Mouse (Mus musculus) heart, embryonic 12.5 days (tissue): Measurements from ENCODE around the gene Nsf. TPM values are rescaled to one million over a fixed set of nuclear protein-coding genes. Genes with fewer than 3 reads are reported as not detected.
"Not testable (repeated sequence)": the region's sequence is repeated elsewhere in the genome, so short reads cannot be mapped to it uniquely, and the experiment has no call there.

ENCODE experiments used
- ATAC-seq: fragments of 200-750 bp; cut with Nextera tagmentation; 2 replicates; pipeline ENCODE4 v1.8.0; 2017; ENCODE audit warnings: moderate TSS enrichment, moderate library complexity; ENCODE audit not compliant: insufficient number of reproducible peaks, low FRiP score
- H3K27ac ChIP-seq: fragments of 300-500 bp; sonication (generic); 2 replicates; pipeline ENCODE4 v1.5.1; 2016; ENCODE audit warnings: mild to moderate bottlenecking, moderate library complexity; ENCODE audit not compliant: poor library complexity, severe bottlenecking
- H3K27me3 ChIP-seq: fragments of 300-500 bp; sonication (generic); replicated peaks from 2 replicates; pipeline ENCODE4 v1.6.1; 2016; ENCODE audit warnings: mild to moderate bottlenecking, moderate library complexity
- H3K36me3 ChIP-seq: fragments of 300-500 bp; sonication (generic); 2 replicates; pipeline ENCODE4 v1.6.1; 2016; ENCODE audit warnings: mild to moderate bottlenecking, moderate library complexity
- H3K4me1 ChIP-seq: fragments of 300-500 bp; sonication (generic); replicated peaks from 2 replicates; pipeline ENCODE4 v1.6.1; 2016; ENCODE audit warnings: mild to moderate bottlenecking
- H3K4me2 ChIP-seq: fragments of 300-500 bp; sonication (generic); 2 replicates; pipeline ENCODE4 v1.6.1; 2016; ENCODE audit warnings: mild to moderate bottlenecking, moderate library complexity
- H3K4me3 ChIP-seq: fragments of 300-500 bp; sonication (generic); 2 replicates; pipeline ENCODE4 v1.5.1; 2016; ENCODE audit warnings: mild to moderate bottlenecking
- H3K9ac ChIP-seq: fragments of 300-500 bp; sonication (generic); 2 replicates; pipeline ENCODE4 v1.6.1; 2016; ENCODE audit warnings: mild to moderate bottlenecking, moderate library complexity
- H3K9me3 ChIP-seq: fragments of 300-500 bp; sonication (generic); replicated peaks from 2 replicates; pipeline ENCODE4 v1.6.1; 2016; ENCODE audit warnings: mild to moderate bottlenecking, moderate library complexity
- WGBS: fragments of 180-500 bp; shearing (Covaris S2); methylation state at CpG from one replicate; pipeline ENCODE4 v1.1.7; 2016; 5-methylcytosine and 5-hydroxymethylcytosine counted together
- polyA plus RNA-seq: library from polyadenylated mRNA; unstranded; fragments of >200 nt; fragmentation: Nextera tagmentation; extraction: Ambion mirVana; gene quantifications from 2 replicates; pipeline ENCODE4 v1.2.1, GENCODE M21; 2016

The Nsf gene
- polyA plus RNA-seq, 1 experiment from 2014 or later: 42.5 TPM

- no peak for ATAC-seq
- Histone ChIP-seq H3K36me3 (peaks cover 13% of the 10 kb centered on the region; the same call in 1 of the 2 replicates), H3K4me1 (no peaks in the 10 kb centered on the region), H3K27me3 (no peaks in the 10 kb centered on the region), H3K27ac (no peak overlapping the region), H3K4me3 (no peak overlapping the region), H3K4me2 (no peak overlapping the region), H3K9me3 (no peaks in the 10 kb centered on the region), H3K9ac (no peak overlapping the region)
- 89% methylated on average over 10 of the region's 10 CpGs for WGBS
Observed at GRCm38 (mm10) chr11:103891781-103892180, 62.1 kb downstream of the Nsf start.

- no peaks in the 10 kb centered on the region for H3K27me3 ChIP-seq
- H3K36me3 ChIP-seq: peaks cover 13% of the 10 kb centered on the region; the same call in 1 of the 2 replicates
- H3K9ac ChIP-seq: no peak overlapping the region
- H3K4me3 ChIP-seq: no peak overlapping the region
- no peaks in the 10 kb centered on the region for H3K9me3 ChIP-seq
- no peaks in the 10 kb centered on the region for H3K4me1 ChIP-seq
- WGBS: 76% methylated on average over 23 of the region's 23 CpGs
- ATAC-seq: no peak
- no peak overlapping the region for H3K4me2 ChIP-seq
- H3K27ac ChIP-seq: no peak overlapping the region
Observed at GRCm38 (mm10) chr11:103890337-103891186, 63.3 kb downstream of the Nsf start.

- ATAC-seq: no peak
- Histone ChIP-seq H3K9ac (no peak overlapping the region), H3K27ac (no peak overlapping the region), H3K27me3 (no peaks in the 10 kb centered on the region), H3K4me3 (no peak overlapping the region), H3K36me3 (peaks cover 18% of the 10 kb centered on the region; the same call in 1 of the 2 replicates), H3K4me1 (peaks cover 6% of the 10 kb centered on the region), H3K9me3 (no peaks in the 10 kb centered on the region), H3K4me2 (no peak overlapping the region)
- 96% methylated on average over 11 of the region's 11 CpGs for WGBS
Observed at GRCm38 (mm10) chr11:103887724-103888410, 66.0 kb downstream of the Nsf start.

GRCm38 (mm10) chr11:103884749-103885383, 69.0 kb downstream of the Nsf start:
- ATAC-seq: no peak; the same call in 1 of the 2 replicates
- H3K27ac ChIP-seq: no peak overlapping the region

GRCm38 (mm10) chr11:103883793-103884192, 70.1 kb downstream of the Nsf start:
- Histone ChIP-seq H3K27ac (no peak overlapping the region), H3K27me3 (no peaks in the 10 kb centered on the region), H3K36me3 (peaks cover 37% of the 10 kb centered on the region), H3K9me3 (no peaks in the 10 kb centered on the region), H3K4me2 (no peak overlapping the region), H3K4me3 (no peak overlapping the region), H3K9ac (no peak overlapping the region), H3K4me1 (peaks cover 6% of the 10 kb centered on the region)
- 87% methylated on average over 10 of the region's 10 CpGs for WGBS
- no peak for ATAC-seq

More at GRCm38 (mm10) chr11:103884749-103885383, 69.0 kb downstream of the Nsf start:
- 23% methylated on average over 13 of the region's 13 CpGs for WGBS
- Histone ChIP-seq H3K9me3 (no peaks in the 10 kb centered on the region), H3K4me3 (peak overlapping the region; percentile 12; the same call in 1 of the 2 replicates), H3K36me3 (peaks cover 35% of the 10 kb centered on the region), H3K9ac (no peak overlapping the region), H3K27me3 (no peaks in the 10 kb centered on the region), H3K4me1 (peaks cover 6% of the 10 kb centered on the region), H3K4me2 (peak overlapping the region; percentile 50)

GRCm38 (mm10) chr11:103879476-103879875, 74.4 kb downstream of the Nsf start:
- not testable (repeated sequence) for H3K4me1 ChIP-seq, ATAC-seq
- 90% methylated on average over 7 of the region's 8 CpGs for WGBS

GRCm38 (mm10) chr11:103878441-103878840, 75.4 kb downstream of the Nsf start:
- H3K27me3 ChIP-seq: no peaks in the 10 kb centered on the region
- H3K9ac ChIP-seq: no peak overlapping the region
- H3K4me3 ChIP-seq: no peak overlapping the region
- no peak overlapping the region for H3K27ac ChIP-seq
- H3K4me2 ChIP-seq: no peak overlapping the region
- no peak for ATAC-seq
- H3K4me1 ChIP-seq: no peaks in the 10 kb centered on the region
- WGBS: 78% methylated on average over 6 of the region's 6 CpGs
- peaks cover 16% of the 10 kb centered on the region for H3K9me3 ChIP-seq
- H3K36me3 ChIP-seq: peaks cover 46% of the 10 kb centered on the region

More at GRCm38 (mm10) chr11:103879476-103879875, 74.4 kb downstream of the Nsf start:
- H3K9ac ChIP-seq, H3K27ac ChIP-seq, H3K4me3 ChIP-seq, H3K27me3 ChIP-seq, H3K9me3 ChIP-seq, H3K4me2 ChIP-seq: not testable (repeated sequence)
- H3K36me3 ChIP-seq: peaks cover 42% of the 10 kb centered on the region

- H3K9me3 ChIP-seq: peaks cover 15% of the 10 kb centered on the region
- no peak overlapping the region for H3K27ac ChIP-seq
- no peak overlapping the region for H3K4me3 ChIP-seq
- no peaks in the 10 kb centered on the region for H3K4me1 ChIP-seq
- no peak for ATAC-seq
- H3K9ac ChIP-seq: no peak overlapping the region
- no peak overlapping the region for H3K4me2 ChIP-seq
- peaks cover 36% of the 10 kb centered on the region for H3K36me3 ChIP-seq
- no peaks in the 10 kb centered on the region for H3K27me3 ChIP-seq
- 91% methylated on average over 9 of the region's 9 CpGs for WGBS
Observed at GRCm38 (mm10) chr11:103870352-103870751, 83.5 kb downstream of the Nsf start.

- H3K9me3 ChIP-seq: no peaks in the 10 kb centered on the region
- H3K27me3 ChIP-seq: no peaks in the 10 kb centered on the region
Observed at GRCm38 (mm10) chr11:103867702-103868101, 86.2 kb downstream of the Nsf start.

GRCm38 (mm10) chr11:103865346-103865745, 88.5 kb downstream of the Nsf start:
- H3K4me2 ChIP-seq: no peak overlapping the region
- H3K36me3 ChIP-seq: peaks cover 30% of the 10 kb centered on the region
- no peaks in the 10 kb centered on the region for H3K9me3 ChIP-seq
- WGBS: 76% methylated on average over 7 of the region's 7 CpGs
- H3K27me3 ChIP-seq: no peaks in the 10 kb centered on the region
- no peaks in the 10 kb centered on the region for H3K4me1 ChIP-seq
- H3K4me3 ChIP-seq: no peak overlapping the region
- no peak for ATAC-seq
- no peak overlapping the region for H3K9ac ChIP-seq
- no peak overlapping the region for H3K27ac ChIP-seq

More at GRCm38 (mm10) chr11:103867702-103868101, 86.2 kb downstream of the Nsf start:
- Histone ChIP-seq H3K4me2 (no peak overlapping the region), H3K36me3 (peaks cover 28% of the 10 kb centered on the region), H3K9ac (no peak overlapping the region), H3K27ac (no peak overlapping the region), H3K4me1 (no peaks in the 10 kb centered on the region), H3K4me3 (no peak overlapping the region)
- 43% methylated on average over 5 of the region's 5 CpGs for WGBS
- no peak for ATAC-seq

GRCm38 (mm10) chr11:103864486-103864885, 89.4 kb downstream of the Nsf start:
- H3K9me3 ChIP-seq: no peaks in the 10 kb centered on the region
- H3K4me2 ChIP-seq: no peak overlapping the region
- no peak overlapping the region for H3K27ac ChIP-seq
- ATAC-seq: no peak
- no peak overlapping the region for H3K9ac ChIP-seq
- no peak overlapping the region for H3K4me3 ChIP-seq
- peaks cover 33% of the 10 kb centered on the region for H3K36me3 ChIP-seq
- no peaks in the 10 kb centered on the region for H3K27me3 ChIP-seq
- H3K4me1 ChIP-seq: no peaks in the 10 kb centered on the region
- WGBS: 91% methylated on average over 4 of the region's 4 CpGs
